Mouse (Mus musculus): ENCODE results near the gene Selenoo.

DNA sequence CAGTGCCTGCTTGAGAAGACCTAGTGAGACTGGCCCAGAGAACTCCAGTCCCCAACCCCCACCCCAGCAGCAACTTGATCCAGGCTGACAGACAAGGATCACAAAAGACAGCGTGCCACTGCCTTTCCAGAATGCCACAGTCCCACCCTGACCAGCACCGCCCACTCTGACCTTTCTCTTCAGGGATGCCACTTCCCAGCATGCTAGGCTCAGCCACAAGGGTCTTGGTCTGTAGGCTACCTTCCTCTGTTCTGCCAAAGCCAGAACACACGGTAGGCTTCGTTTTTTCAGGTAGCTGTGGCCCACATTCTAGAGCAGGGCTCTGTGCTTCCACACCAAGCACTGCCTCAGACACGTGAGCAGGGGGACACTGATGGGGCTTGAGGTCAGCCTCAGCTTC lies 13.8 kb downstream of the Selenoo start:
- no peak for TF ChIP-seq FLI1 (IDR thresholded peaks at IDR 0.05; ENCODE audit: low read length)
- TF ChIP-seq GATA1 (IDR thresholded peaks at IDR 0.05; ENCODE audit: borderline replicate concordance, low read length) = no peak
